Mouse (Mus musculus) forebrain, embryonic 16.5 days (tissue): ENCODE results near the gene Zfp800. TPM values are rescaled to one million over a fixed set of nuclear protein-coding genes. Genes with fewer than 3 reads are reported as not detected.

Experiments used
- ATAC-seq: fragments of 200-750 bp; cut with Nextera tagmentation; 2 replicates; pipeline ENCODE4 v1.8.0; 2017; ENCODE audit warnings: mild to moderate bottlenecking, moderate library complexity
- H3K27ac ChIP-seq: fragments of 300-500 bp; sonication (generic); 2 replicates; pipeline ENCODE4 v1.5.1; 2014; ENCODE audit warnings: low read length, control low read depth
- H3K27me3 ChIP-seq: fragments of 300-500 bp; sonication (generic); replicated peaks from 2 replicates; pipeline ENCODE4 v1.6.1; 2014; ENCODE audit warnings: low read length; ENCODE audit not compliant: control insufficient read depth, insufficient read depth
- H3K36me3 ChIP-seq: fragments of 300-500 bp; sonication (generic); 2 replicates; pipeline ENCODE4 v1.6.1; 2014; ENCODE audit not compliant: control insufficient read depth, insufficient read depth
- H3K4me1 ChIP-seq: fragments of 300-500 bp; sonication (generic); replicated peaks from 2 replicates; pipeline ENCODE4 v1.6.1; 2014; ENCODE audit warnings: low read length; ENCODE audit not compliant: control insufficient read depth, insufficient read depth
- H3K4me2 ChIP-seq: fragments of 300-500 bp; sonication (generic); 2 replicates; pipeline ENCODE4 v1.6.1; 2014; ENCODE audit warnings: mild to moderate bottlenecking, low read length, control low read depth
- H3K4me3 ChIP-seq: fragments of 300-500 bp; sonication (generic); replicated peaks from 2 replicates; pipeline ENCODE4 v1.5.1; 2014; ENCODE audit warnings: mild to moderate bottlenecking, low read length, control low read depth
- H3K9ac ChIP-seq: fragments of 300-500 bp; sonication (generic); replicated peaks from 2 replicates; pipeline ENCODE4 v1.6.1; 2014; ENCODE audit warnings: low read depth, low read length, control low read depth
- H3K9me3 ChIP-seq: fragments of 300-500 bp; sonication (generic); 2 replicates; pipeline ENCODE4 v1.6.1; 2016; ENCODE audit warnings: low read length; ENCODE audit not compliant: control insufficient read depth
- whole genome bisulfite sequencing: fragments of 180-500 bp; shearing (Covaris S2); extraction: QIAGEN DNeasy Blood & Tissue Kit; methylation state at CpG from one replicate; pipeline ENCODE4 v1.1.7; 2014; 5-methylcytosine and 5-hydroxymethylcytosine counted together
- polyA plus RNA-seq: library from polyadenylated mRNA; unstranded; fragments of >200 nt; fragmentation: Nextera tagmentation; extraction: Ambion mirVana; gene quantifications from 2 replicates; pipeline ENCODE4 v1.2.1, GENCODE M21; 2015

The Zfp800 gene
- polyA plus RNA-seq, result 18.4 and 21.2 TPM in 2 replicates

DNA sequence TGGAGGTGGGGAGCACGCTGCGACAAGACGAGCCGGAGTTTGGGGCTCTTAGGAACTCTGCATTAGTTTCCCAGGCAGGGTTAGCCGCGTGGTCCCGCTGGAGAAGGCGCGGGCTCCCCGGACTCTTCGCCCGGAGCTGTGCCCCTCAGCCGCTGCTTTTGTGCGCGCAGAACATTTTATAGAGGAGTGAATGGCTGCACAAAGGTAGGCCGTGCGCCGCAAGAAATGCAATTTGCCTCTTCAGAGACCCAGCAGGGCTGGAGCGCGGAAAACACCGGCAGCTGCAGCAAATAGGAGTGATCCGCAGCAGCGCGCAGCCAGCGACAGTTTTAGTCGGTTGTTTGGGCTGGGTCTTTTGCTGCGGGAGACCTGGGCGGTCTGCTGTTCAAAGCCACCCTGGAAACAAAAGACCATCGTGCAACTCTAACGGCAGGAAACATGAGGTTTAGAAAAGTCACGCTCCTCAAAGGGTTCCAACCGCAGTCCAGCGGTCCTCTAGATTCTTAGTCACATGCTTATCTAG, at the start of gene Zfp800:
Gene Zfp800 (minus strand): TSS at position 325 of the 523 bp plus-strand sequence.
- Histone ChIP-seq H3K4me1 (peaks cover 7% of the 10 kb centered on the region), H3K9me3 (peaks cover 4% of the 10 kb centered on the region; the same call in 1 of the 2 replicates), H3K4me2 (peak within 1 kb of the TSS; percentile 86), H3K36me3 (no peaks in the 10 kb centered on the region), H3K9ac (peak within 1 kb of the TSS; percentile 68), H3K4me3 (peak within 1 kb of the TSS; percentile 46), H3K27ac (peak within 1 kb of the TSS; percentile 68), H3K27me3 (peaks cover 4% of the 10 kb centered on the region; the same call in 1 of the 2 replicates)
- ATAC-seq, result peak; percentile 68
- WGBS, result under 1% methylated on average over 33 of the region's 33 CpGs

GRCm38 (mm10) chr6:28431538-28431855, 33.7 kb upstream of the Zfp800 start:
- no peaks in the 10 kb centered on the region for H3K4me1 ChIP-seq
- ATAC-seq, result no peak
- H3K27ac ChIP-seq, result no peak overlapping the region
- no peak overlapping the region for H3K4me3 ChIP-seq
- H3K4me2 ChIP-seq, result no peak overlapping the region
- H3K9me3 ChIP-seq, result no peaks in the 10 kb centered on the region
- H3K36me3 ChIP-seq, result no peaks in the 10 kb centered on the region
- H3K27me3 ChIP-seq, result no peaks in the 10 kb centered on the region
- H3K9ac ChIP-seq, result no peak overlapping the region
- WGBS, result 75% methylated on average over 6 of the region's 6 CpGs

- Histone ChIP-seq H3K4me1 (no peaks in the 10 kb centered on the region), H3K27me3 (no peaks in the 10 kb centered on the region), H3K36me3 (no peaks in the 10 kb centered on the region), H3K4me2 (no peak overlapping the region), H3K9me3 (no peaks in the 10 kb centered on the region), H3K27ac (no peak overlapping the region), H3K9ac (no peak overlapping the region), H3K4me3 (no peak overlapping the region)
- WGBS, result 87% methylated on average over 10 of the region's 10 CpGs
- ATAC-seq, result no peak
Observed at GRCm38 (mm10) chr6:28430795-28431537, 33.2 kb upstream of the Zfp800 start.

GRCm38 (mm10) chr6:28429870-28430269, 32.1 kb upstream of the Zfp800 start:
- Histone ChIP-seq H3K27me3 (no peaks in the 10 kb centered on the region), H3K9me3 (no peaks in the 10 kb centered on the region), H3K9ac (no peak overlapping the region), H3K4me2 (no peak overlapping the region), H3K27ac (no peak overlapping the region), H3K4me1 (peaks cover 3% of the 10 kb centered on the region), H3K4me3 (no peak overlapping the region), H3K36me3 (no peaks in the 10 kb centered on the region)
- no peak for ATAC-seq
- 89% methylated on average over 11 of the region's 11 CpGs for WGBS

- no peak for ATAC-seq
- WGBS, result 92% methylated on average over 3 of the region's 3 CpGs
Observed at GRCm38 (mm10) chr6:28428290-28428689, 30.5 kb upstream of the Zfp800 start, which contains the start of gene Gcc1. Gene Gcc1, minus strand, starts transcription at chr6:28428390.

GRCm38 (mm10) chr6:28427096-28427839, 29.5 kb upstream of the Zfp800 start, which contains the start of gene Fscn3:
Gene Fscn3, plus strand, starts transcription at chr6:28427789.
- no peaks in the 10 kb centered on the region for H3K27me3 ChIP-seq
- no peak within 1 kb of the TSS for H3K9ac ChIP-seq
- H3K4me3 ChIP-seq, result no peak within 1 kb of the TSS
- peaks cover 12% of the 10 kb centered on the region for H3K4me1 ChIP-seq
- no peak within 1 kb of the TSS for H3K4me2 ChIP-seq
- H3K9me3 ChIP-seq, result no peaks in the 10 kb centered on the region
- no peak for ATAC-seq
- WGBS, result 75% methylated on average over 3 of the region's 3 CpGs
- no peaks in the 10 kb centered on the region for H3K36me3 ChIP-seq
- no peak within 1 kb of the TSS for H3K27ac ChIP-seq

More at GRCm38 (mm10) chr6:28428290-28428689, 30.5 kb upstream of the Zfp800 start, which contains the start of gene Gcc1:
- no peaks in the 10 kb centered on the region for H3K9me3 ChIP-seq
- H3K27me3 ChIP-seq, result no peaks in the 10 kb centered on the region
- no peak within 1 kb of the TSS for H3K27ac ChIP-seq
- no peak within 1 kb of the TSS for H3K4me3 ChIP-seq
- H3K36me3 ChIP-seq, result no peaks in the 10 kb centered on the region
- H3K4me2 ChIP-seq, result no peak within 1 kb of the TSS
- H3K4me1 ChIP-seq, result peaks cover 12% of the 10 kb centered on the region
- no peak within 1 kb of the TSS for H3K9ac ChIP-seq

DNA sequence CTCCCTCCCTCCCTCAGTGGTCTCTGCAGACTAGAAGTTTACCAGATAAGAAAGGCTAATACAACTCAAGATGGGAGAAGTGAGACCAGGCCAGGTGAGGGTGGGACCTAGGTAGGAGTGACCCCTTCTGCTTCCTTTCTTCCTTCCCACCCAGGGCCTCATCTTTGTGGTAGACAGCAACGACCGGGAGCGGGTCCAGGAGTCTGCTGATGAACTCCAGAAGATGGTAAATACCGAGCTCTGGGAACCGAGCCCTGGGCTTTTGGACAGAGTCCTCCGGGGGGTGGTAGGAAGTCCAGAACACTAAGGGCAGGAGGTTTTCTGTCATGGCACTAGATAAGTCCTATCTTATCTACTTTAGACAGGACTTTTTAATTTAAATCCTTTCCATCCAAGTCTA, 27.2 kb upstream of the Zfp800 start:
- H3K4me1 ChIP-seq, result peaks cover 28% of the 10 kb centered on the region
- no peaks in the 10 kb centered on the region for H3K27me3 ChIP-seq
- WGBS, result 88% methylated on average over 6 of the region's 6 CpGs
- H3K9ac ChIP-seq, result no peak overlapping the region
- H3K36me3 ChIP-seq, result no peaks in the 10 kb centered on the region
- H3K4me3 ChIP-seq, result no peak overlapping the region
- no peak overlapping the region for H3K4me2 ChIP-seq
- H3K27ac ChIP-seq, result no peak overlapping the region
- no peaks in the 10 kb centered on the region for H3K9me3 ChIP-seq
- ATAC-seq, result no peak

GRCm38 (mm10) chr6:28423767-28424695, 26.2 kb upstream of the Zfp800 start:
- ATAC-seq, result peak; percentile 43
- peak overlapping the region; percentile 77 for H3K27ac ChIP-seq

More at GRCm38 (mm10) chr6:28423767-28424695, 26.2 kb upstream of the Zfp800 start:
- H3K27me3 ChIP-seq, result no peaks in the 10 kb centered on the region
- peak overlapping the region; percentile 84 for H3K4me3 ChIP-seq
- H3K9ac ChIP-seq, result peak overlapping the region; percentile 98
- peaks cover 35% of the 10 kb centered on the region for H3K4me1 ChIP-seq
- H3K4me2 ChIP-seq, result peak overlapping the region; percentile 69
- peaks cover under 1% of the 10 kb centered on the region; the same call in 1 of the 2 replicates for H3K36me3 ChIP-seq
- no peaks in the 10 kb centered on the region for H3K9me3 ChIP-seq
- 12% methylated on average over 40 of the region's 46 CpGs for WGBS
